Comparison of ENCODE assay signal across 25 mouse cellular contexts in genomic region chr14:31367951-31368350, GRCm38 (mm10).
"Had no signal": no experiment of that assay in that cellular context is flagged by ENCODE, and none has a peak within 500 bp of the region (broad histone marks: within the 10 kb centered on the region; RNA-seq: fewer than 3 reads in every experiment).

No protein-coding gene starts in this region.

- DNase-seq: gastrocnemius, postnatal 14 days; gastrocnemius, postnatal 36 days; heart, adult 11 months; heart, adult 2 months; heart, postnatal 14 days; heart, postnatal 36 days; kidney, adult 18-20 months; kidney, adult 8-10 months; kidney, postnatal 10 days; kidney, postnatal 25 days; kidney, postnatal 4 days; layer of hippocampus, adult 9-11 months; liver; liver, embryonic 13.5 days had no signal

- H3K27ac ChIP-seq: heart, adult 2 months; heart, embryonic 13.5 days; heart, embryonic 15.5 days; hindbrain, embryonic 13.5 days; hindbrain, embryonic 15.5 days; hindbrain, postnatal 0 days; intestine, embryonic 15.5 days; left cerebral cortex, adult 2 months; limb, embryonic 10.5 days; limb, embryonic 12.5 days; liver, embryonic 13.5 days had no signal

- ATAC-seq: hindbrain, postnatal 0 days; inflammation-experienced regulatory T-cells, adult 6 months; intestine, embryonic 15.5 days; intestine, postnatal 0 days had no signal

- H3K4me3 ChIP-seq: heart, adult 2 months; heart, embryonic 13.5 days; heart, embryonic 15.5 days; hindbrain, embryonic 13.5 days; hindbrain, embryonic 15.5 days; intestine, embryonic 15.5 days; left cerebral cortex, adult 2 months; limb, embryonic 10.5 days; limb, embryonic 12.5 days; liver, embryonic 13.5 days had no signal
